Mouse (Mus musculus) spleen, adult 2 months (tissue): Measurements from ENCODE around the gene Arhgap44.

Experiments used
- CTCF ChIP-seq: fragments of 200-500 bp; IDR thresholded peaks from 2 replicates; pipeline ENCODE4 v1.5.1; 2011; ENCODE audit warnings: mild to moderate bottlenecking, inconsistent platforms; ENCODE audit not compliant: insufficient read depth, insufficient read length, insufficient replicate concordance; ENCODE audit errors: extremely low read depth
- POLR2A ChIP-seq: fragments of 200-500 bp; IDR thresholded peaks from 2 replicates; pipeline ENCODE4 v1.6.1; 2011; ENCODE audit warnings: low read depth, low read length, inconsistent platforms

GRCm38 (mm10) chr11:65055596-65055995 lies 107.2 kb downstream of the Arhgap44 start:
- TF ChIP-seq POLR2A (no peak), CTCF (no peak)
